Mouse (Mus musculus) embryonic facial prominence, embryonic 14.5 days (tissue): Measurements from ENCODE around the gene Fbxw26. TPM values are rescaled to one million over a fixed set of nuclear protein-coding genes. Genes with fewer than 3 reads are reported as not detected.
"Not testable (repeated sequence)": the region's sequence is repeated elsewhere in the genome, so short reads cannot be mapped to it uniquely, and the experiment has no call there.

Experiments
- ATAC-seq: fragments of 200-750 bp; cut with Nextera tagmentation; 2 replicates; pipeline ENCODE4 v1.8.0; 2017; ENCODE audit warnings: low read depth, moderate number of reproducible peaks, moderate TSS enrichment
- DNase-seq: peaks from one replicate; pipeline ENCODE4 v3.0.0-alpha.2; 2015; ENCODE audit warnings: low spot score
- H3K27ac ChIP-seq: fragments of 300-500 bp; sonication (generic); replicated peaks from 2 replicates; pipeline ENCODE4 v1.5.1; 2014; ENCODE audit warnings: low read depth, mild to moderate bottlenecking, low read length, moderate library complexity
- H3K27me3 ChIP-seq: fragments of 300-500 bp; sonication (generic); replicated peaks from 2 replicates; pipeline ENCODE4 v1.6.1; 2014; ENCODE audit warnings: low read length; ENCODE audit not compliant: control insufficient read depth, insufficient read depth
- H3K36me3 ChIP-seq: fragments of 300-500 bp; sonication (generic); 2 replicates; pipeline ENCODE4 v1.6.1; 2014; ENCODE audit warnings: low read length, mixed read lengths; ENCODE audit not compliant: control insufficient read depth, insufficient read depth
- H3K4me1 ChIP-seq: fragments of 300-500 bp; sonication (generic); 2 replicates; pipeline ENCODE4 v1.6.1; 2014; ENCODE audit warnings: antibody characterized with exemption, low read length; ENCODE audit not compliant: control insufficient read depth, insufficient read depth
- H3K4me2 ChIP-seq: fragments of 300-500 bp; sonication (generic); 2 replicates; pipeline ENCODE4 v1.6.1; 2014; ENCODE audit warnings: low read depth, mild to moderate bottlenecking, low read length, moderate library complexity, mixed read lengths
- H3K4me3 ChIP-seq: fragments of 300-500 bp; sonication (generic); 2 replicates; pipeline ENCODE4 v1.5.1; 2014; ENCODE audit warnings: low read depth, mild to moderate bottlenecking, low read length
- H3K9ac ChIP-seq: fragments of 300-500 bp; sonication (generic); 2 replicates; pipeline ENCODE4 v1.6.1; 2014; ENCODE audit warnings: low read depth, mild to moderate bottlenecking, low read length, moderate library complexity, mixed read lengths
- H3K9me3 ChIP-seq: fragments of 300-500 bp; sonication (generic); 2 replicates; pipeline ENCODE4 v1.6.1; 2016; ENCODE audit warnings: low read length; ENCODE audit not compliant: control insufficient read depth
- WGBS: fragments of 180-500 bp; shearing (Covaris S2); extraction: QIAGEN DNeasy Blood & Tissue Kit; methylation state at CpG from one replicate; pipeline ENCODE4 v1.1.7; 2014; 5-methylcytosine and 5-hydroxymethylcytosine counted together
- polyA plus RNA-seq: library from polyadenylated mRNA; unstranded; fragments of >200 nt; fragmentation: Nextera tagmentation; extraction: Ambion mirVana; gene quantifications from 2 replicates; pipeline ENCODE4 v1.2.1, GENCODE M21; 2014

Fbxw26 gene
- 0.21 TPM in 1 of 2 replicates, not detected in the other for polyA plus RNA-seq

DNA sequence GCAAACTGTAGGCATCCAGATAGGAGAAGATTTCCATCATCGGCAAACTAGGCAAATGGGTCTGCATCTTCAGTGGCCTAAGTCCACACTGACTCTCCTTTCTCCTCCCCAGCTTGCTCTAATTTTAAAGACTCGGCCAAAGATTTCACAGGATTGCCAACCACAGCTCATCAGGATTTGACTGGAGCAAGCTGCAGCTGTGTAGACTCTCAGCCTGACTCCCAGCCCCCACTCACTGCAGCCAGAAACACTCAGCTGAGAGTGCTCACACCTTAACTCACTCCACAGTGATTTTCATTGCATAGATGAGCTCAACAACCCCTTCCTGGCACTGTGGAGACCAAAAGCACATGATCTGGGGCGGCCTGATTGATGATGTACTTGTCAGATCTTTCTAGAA lies at the start of gene Fbxw26:
TSS of gene Fbxw26 (minus strand) at position 101 of the 400 bp plus-strand sequence.
- not testable (repeated sequence) for ATAC-seq
- 75% methylated on average over 3 of the region's 3 CpGs for WGBS

GRCm38 (mm10) chr9:109795221-109795620 lies 49.3 kb upstream of the Fbxw26 start:
- Histone ChIP-seq H3K27ac (no peak overlapping the region), H3K4me3 (no peak overlapping the region), H3K27me3 (no peaks in the 10 kb centered on the region), H3K9ac (no peak overlapping the region), H3K4me1 (no peaks in the 10 kb centered on the region), H3K9me3 (no peaks in the 10 kb centered on the region), H3K4me2 (no peak overlapping the region), H3K36me3 (no peaks in the 10 kb centered on the region)
- ATAC-seq (no peak), DNase-seq (no peak)
- 75% methylated on average over 2 of the region's 2 CpGs for WGBS

More for the DNA sequence above, at the start of gene Fbxw26:
- not testable (repeated sequence) for H3K27ac ChIP-seq, H3K9me3 ChIP-seq, DNase-seq, H3K27me3 ChIP-seq, H3K4me1 ChIP-seq, H3K36me3 ChIP-seq, H3K4me3 ChIP-seq, H3K4me2 ChIP-seq, H3K9ac ChIP-seq

DNA sequence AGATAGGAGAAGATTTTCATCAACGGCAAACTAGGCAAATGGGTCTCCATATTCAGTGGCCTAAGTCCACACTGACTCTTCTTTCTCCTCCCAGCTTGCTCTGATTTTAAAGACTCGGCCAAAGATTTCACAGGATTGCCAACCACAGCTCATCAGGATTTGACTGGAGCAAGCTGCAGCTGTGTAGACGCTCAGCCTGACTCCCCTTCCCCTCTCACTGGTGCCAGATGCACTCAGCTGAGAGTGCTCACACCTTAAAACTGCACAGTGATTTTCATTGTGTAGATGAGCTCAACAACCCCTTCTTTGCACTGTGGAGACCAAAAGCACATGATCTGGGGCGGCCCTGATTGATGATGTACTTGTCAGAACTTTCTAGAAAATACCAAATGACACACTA lies 44.7 kb upstream of the Fbxw26 start, which contains the start of gene Fbxw27:
TSS of gene Fbxw27 (minus strand) at position 101 of the 400 bp plus-strand sequence.
- H3K4me3 ChIP-seq, H3K4me2 ChIP-seq, H3K36me3 ChIP-seq, H3K4me1 ChIP-seq, ATAC-seq, H3K27me3 ChIP-seq, DNase-seq, H3K9me3 ChIP-seq, H3K27ac ChIP-seq, H3K9ac ChIP-seq: not testable (repeated sequence)
- WGBS = 80% methylated on average over 4 of the region's 4 CpGs

DNA sequence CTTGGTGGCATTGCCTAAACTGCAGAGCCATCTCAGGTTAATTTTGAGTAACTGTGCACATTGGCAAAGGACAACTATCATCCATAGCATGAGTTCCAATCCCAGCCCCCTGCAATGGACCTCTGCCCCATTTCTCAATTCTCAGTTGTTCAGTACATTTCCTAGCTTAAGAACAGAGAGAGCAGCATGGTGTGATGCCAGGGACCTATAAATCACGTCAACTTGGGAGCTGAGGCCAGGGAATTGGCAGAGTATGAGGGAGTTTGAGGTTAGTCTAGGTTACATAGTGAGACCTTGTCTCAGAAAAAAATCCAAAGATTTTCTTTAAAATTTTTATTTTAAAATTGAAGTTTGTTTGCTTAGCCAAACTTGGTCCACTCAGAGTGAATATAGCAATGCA lies 21.0 kb upstream of the Fbxw26 start:
- not testable (repeated sequence) for H3K36me3 ChIP-seq, DNase-seq, H3K27ac ChIP-seq, ATAC-seq, H3K4me3 ChIP-seq, H3K27me3 ChIP-seq, H3K4me2 ChIP-seq, H3K4me1 ChIP-seq, H3K9ac ChIP-seq
- 75% methylated on average over 1 of the region's 1 CpGs for WGBS
- H3K9me3 ChIP-seq = 0 out of 2 replicates have a peak, but pooled peaks cover 12% of the 10 kb centered on the region

DNA sequence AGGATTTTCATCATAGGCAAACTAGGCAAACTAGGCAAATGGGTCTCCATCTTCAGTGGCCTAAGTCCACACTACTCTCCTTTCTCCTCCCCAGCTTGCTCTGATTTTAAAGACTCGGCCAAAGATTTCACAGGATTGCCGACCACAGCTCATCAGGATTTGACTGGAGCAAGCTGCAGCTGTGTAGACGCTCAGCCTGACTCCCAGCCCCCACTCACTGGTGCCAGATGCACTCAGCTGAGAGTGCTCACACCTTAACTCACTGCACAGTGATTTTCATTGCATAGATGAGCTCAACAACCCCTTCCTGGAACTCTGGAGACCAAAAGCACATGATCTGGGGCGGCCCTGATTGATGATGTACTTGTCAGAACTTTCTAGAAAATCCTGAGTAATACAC lies 43.3 kb downstream of the Fbxw26 start, which contains the start of gene Fbxw18:
TSS of gene Fbxw18 (minus strand) at position 101 of the 400 bp plus-strand sequence.
- 79% methylated on average over 4 of the region's 4 CpGs for WGBS
- not testable (repeated sequence) for H3K27ac ChIP-seq, DNase-seq

GRCm38 (mm10) chr9:109685299-109685698 lies 60.6 kb downstream of the Fbxw26 start:
- H3K27ac ChIP-seq = no peak overlapping the region
- ATAC-seq (no peak), DNase-seq (no peak)
- no peaks in the 10 kb centered on the region for H3K27me3 ChIP-seq
- no peaks in the 10 kb centered on the region for H3K4me1 ChIP-seq
- no peaks in the 10 kb centered on the region for H3K9me3 ChIP-seq
- H3K36me3 ChIP-seq = no peaks in the 10 kb centered on the region
- H3K4me2 ChIP-seq = no peak overlapping the region
- H3K9ac ChIP-seq = no peak overlapping the region
- WGBS = 5% methylated on average over 1 of the region's 1 CpGs
- H3K4me3 ChIP-seq = no peak overlapping the region

More for the DNA sequence above, 43.3 kb downstream of the Fbxw26 start, which contains the start of gene Fbxw18:
- H3K4me2 ChIP-seq, H3K27me3 ChIP-seq, H3K36me3 ChIP-seq, ATAC-seq, H3K9ac ChIP-seq, H3K4me1 ChIP-seq, H3K4me3 ChIP-seq, H3K9me3 ChIP-seq: not testable (repeated sequence)

Other genes starting within 250 kb of the Fbxw26 start
- not detected in 2 replicates for gene Fbxw15, start 177.8 kb downstream of the Fbxw26 start, polyA plus RNA-seq
- gene Fbxw24, start 120.0 kb downstream of the Fbxw26 start, polyA plus RNA-seq = 0.11 TPM in 1 of 2 replicates, not detected in the other
- not detected in 2 replicates for gene Fbxw25, start 81.4 kb downstream of the Fbxw26 start, polyA plus RNA-seq
- gene Fbxw18, start 43.4 kb downstream of the Fbxw26 start, polyA plus RNA-seq = not detected in 2 replicates
- not detected in 2 replicates for gene Fbxw27, start 44.6 kb upstream of the Fbxw26 start, polyA plus RNA-seq
- 0.29 and 1.7 TPM in 2 replicates for gene Spink8, start 66.2 kb upstream of the Fbxw26 start, polyA plus RNA-seq
- gene Nme6, start 86.7 kb upstream of the Fbxw26 start, polyA plus RNA-seq = 53.2 and 53.4 TPM in 2 replicates
- 4.1 and 4.9 TPM in 2 replicates for gene Camp, start 103.5 kb upstream of the Fbxw26 start, polyA plus RNA-seq
- 24.5 and 28.4 TPM in 2 replicates for gene Cdc25a, start 129.5 kb upstream of the Fbxw26 start, polyA plus RNA-seq
- 101 and 112 TPM in 2 replicates for gene Map4, start 185.4 kb upstream of the Fbxw26 start, polyA plus RNA-seq